Mouse (Mus musculus): ENCODE data around the gene Tex37.

DNA sequence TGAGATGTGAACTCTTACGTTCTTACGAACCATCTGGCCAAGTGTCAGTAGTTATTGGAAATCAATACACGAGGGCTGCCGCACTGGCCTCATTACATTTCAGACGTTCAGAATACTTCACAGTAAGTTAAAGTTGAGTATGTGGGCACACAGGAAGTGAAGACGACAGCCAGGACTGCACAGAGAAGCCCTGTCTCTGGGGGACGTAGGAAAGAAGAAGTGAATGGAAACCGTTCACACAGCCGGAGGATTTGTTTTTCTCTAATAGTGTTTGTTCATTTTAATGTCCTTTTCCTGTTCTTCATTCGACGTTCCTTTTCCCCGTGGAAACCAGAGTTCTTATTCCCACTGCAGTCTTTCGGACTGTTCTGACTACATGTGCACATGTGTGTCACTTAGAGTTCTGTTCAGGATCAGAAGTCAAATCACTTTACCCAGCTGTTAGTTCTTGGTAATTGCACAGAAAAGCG is 47.2 kb downstream of the Tex37 start:
- no peak for TF ChIP-seq CTCF (IDR thresholded peaks at IDR 0.05; ENCODE audit: low read depth)
- no peak for TF ChIP-seq EP300 (optimal IDR thresholded peaks at IDR 0.05)

Measured in stomach, postnatal 0 days (tissue).